Mouse (Mus musculus) liver, postnatal 0 days (tissue): ENCODE measurements around the gene Spock1.

ENCODE experiments used
- CTCF ChIP-seq: sonication (generic); IDR thresholded peaks from 2 replicates; pipeline ENCODE4 v1.5.1; 2016; ENCODE audit warnings: antibody characterized with exemption, low read depth
- EP300 ChIP-seq: IDR thresholded peaks from 2 replicates; pipeline ENCODE4 v1.6.1; 2016; ENCODE audit warnings: antibody characterized with exemption, low read depth, mild to moderate bottlenecking

DNA sequence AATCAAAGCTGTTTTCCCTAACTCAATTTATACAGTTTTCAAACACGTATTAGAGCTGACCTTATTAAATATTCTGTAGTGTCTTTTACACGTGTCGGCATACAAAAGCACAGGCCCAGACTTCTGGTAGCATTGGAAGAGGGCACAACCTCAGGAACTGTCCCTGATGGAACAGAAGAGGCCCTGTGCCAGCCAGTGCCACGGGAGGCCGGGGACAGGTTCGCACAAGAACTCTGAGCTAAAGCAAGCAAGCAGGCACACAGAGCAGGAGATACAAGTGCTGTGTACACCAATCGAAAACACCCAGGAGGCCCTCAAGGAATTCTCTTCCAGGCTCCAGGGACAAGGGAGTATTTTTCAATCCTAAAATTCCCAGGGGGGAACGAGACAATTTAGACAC lies 121.9 kb downstream of the Spock1 start:
- TF ChIP-seq CTCF (no peak), EP300 (no peak)
